Mouse (Mus musculus) mouse embryonic stem cell (cell line): ENCODE results near the gene 9930021J03Rik.

Experiments
- in situ Hi-C, 2 experiments: fragments of 300-500 bp; cut with MboI; formaldehyde crosslinking; loops; 1 replicate in 1 of 2; 3 replicates in 1 of 2; pipeline ENCODE4 v1.14.3; 2019 to 2020; ENCODE audit warnings: low sequenced_read_pairs in 2 of 2, low pct_unique_long_range_greater_than_20kb in 1 of 2, mixed read lengths in 1 of 2; ENCODE audit not compliant: unreplicated experiment in 1 of 2

9930021J03Rik gene

DNA sequence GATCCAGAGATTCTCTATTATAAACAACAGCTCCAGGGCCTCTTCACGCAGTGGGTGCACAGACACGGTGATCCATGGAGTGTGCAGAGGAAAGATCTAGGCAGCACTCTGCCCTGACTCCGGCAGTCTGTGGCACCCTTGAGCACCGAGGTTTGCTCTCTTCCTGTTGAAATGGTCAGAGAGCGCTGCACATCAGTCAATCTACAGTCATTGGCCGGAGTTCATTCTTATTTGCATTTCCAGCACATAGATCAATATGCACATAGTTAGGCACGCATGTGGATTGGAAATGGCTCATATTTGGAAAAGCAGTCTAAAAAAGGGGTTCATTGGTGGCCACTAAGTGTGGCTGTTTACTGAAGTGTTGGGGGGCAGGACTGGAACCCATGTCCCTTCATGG lies 137.7 kb downstream of the 9930021J03Rik start:
- in situ Hi-C loops = no loop called here

DNA sequence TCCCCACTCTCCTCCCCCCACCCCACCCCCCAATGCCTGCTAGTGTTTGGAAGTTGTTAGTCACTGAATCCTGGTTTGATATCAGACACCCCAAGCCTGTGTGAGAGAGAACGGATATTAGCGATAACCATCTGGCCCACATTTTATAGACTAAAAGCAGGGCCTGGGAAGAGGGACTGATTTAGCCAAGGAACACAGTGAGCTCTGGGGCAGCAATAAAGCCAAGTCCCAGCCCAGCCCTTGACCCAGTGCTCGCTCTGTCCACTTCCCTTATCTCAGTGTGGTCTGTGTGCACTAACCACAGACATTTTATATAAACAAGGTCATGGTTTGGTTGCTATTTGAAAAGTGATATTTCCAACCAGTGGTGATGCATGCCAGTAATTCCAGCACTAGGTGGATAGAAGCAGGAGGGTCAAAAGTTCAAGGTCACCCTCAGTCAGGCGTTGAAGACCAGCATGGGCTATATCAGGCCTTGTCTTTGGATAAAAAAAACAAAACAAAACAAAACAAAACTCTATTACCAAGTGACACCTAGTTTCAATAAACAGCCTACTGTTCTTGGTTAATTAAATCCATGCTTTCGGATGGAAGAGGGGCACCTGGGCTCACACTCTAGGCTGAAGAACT lies 138.7 kb downstream of the 9930021J03Rik start:
- in situ Hi-C loops = no loop called here

DNA sequence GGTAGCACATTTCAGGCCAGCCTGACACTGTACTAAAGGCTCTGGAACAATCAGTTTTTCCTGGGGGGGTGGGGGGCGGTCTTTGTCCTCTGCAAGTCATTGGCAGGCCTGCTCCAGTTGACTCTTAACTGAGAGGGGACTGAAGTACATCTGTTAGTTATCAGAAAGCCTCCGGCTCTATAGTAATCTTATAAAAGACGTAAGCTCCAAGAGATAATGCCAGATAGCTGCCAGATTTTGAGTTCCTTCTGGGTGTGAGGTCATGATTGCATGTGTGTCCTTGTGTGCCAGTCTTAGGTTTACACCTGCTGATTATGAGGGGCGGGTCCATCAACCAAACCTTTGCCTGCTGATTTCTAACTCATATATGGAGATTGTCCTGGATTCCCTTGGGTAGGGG lies 139.6 kb downstream of the 9930021J03Rik start:
- in situ Hi-C loops = no loop called here

DNA sequence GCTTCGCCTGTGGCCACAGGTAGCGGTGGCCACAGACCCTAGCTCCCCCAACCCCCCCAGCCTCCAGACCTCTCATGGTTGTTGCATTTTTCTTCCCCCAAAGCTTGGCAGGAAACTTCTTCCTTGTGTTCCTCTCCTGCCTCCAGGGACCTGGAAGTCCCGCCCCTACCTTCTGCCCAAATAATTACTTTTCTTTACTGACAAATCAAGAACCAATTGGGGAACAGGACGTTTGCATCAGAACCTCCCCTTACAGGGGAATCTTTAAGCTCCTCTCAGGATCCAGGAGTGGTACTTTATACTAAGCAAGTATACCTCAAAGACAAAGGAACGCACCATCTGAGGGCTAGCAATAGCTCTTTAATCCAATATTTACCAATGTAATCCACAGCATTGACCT lies 140.9 kb downstream of the 9930021J03Rik start:
- in situ Hi-C loops = no loop called here
